In genomic region chr4:137498882-137499583, GRCm38 (mm10) we compare ENCODE assay signal across 14 mouse cellular contexts. TPM values are rescaled to one million over a fixed set of nuclear protein-coding genes. Genes with fewer than 3 reads are reported as not detected.
DNase-seq lines count a peak whose midpoint lies in the region; ATAC-seq lines count a peak whose summit lies in the region.
"Had no signal": no experiment of that assay in that cellular context is flagged by ENCODE, and none has a peak within 500 bp of the region (broad histone marks: within the 10 kb centered on the region; RNA-seq: fewer than 3 reads in every experiment).

No protein-coding gene starts in this region.

- H3K27me3 ChIP-seq in heart, embryonic 11.5 days (ENCODE audit: control insufficient read depth, insufficient read depth, low read length): no peaks in the 10 kb centered on the region
- H3K27me3 ChIP-seq in midbrain, embryonic 10.5 days (ENCODE audit: low read depth, poor library complexity, severe bottlenecking): no peaks in the 10 kb centered on the region
- H3K27me3 ChIP-seq in midbrain, embryonic 13.5 days: no peaks in the 10 kb centered on the region
- H3K27me3 ChIP-seq in intestine, embryonic 16.5 days (replicated peaks; ENCODE audit: control insufficient read depth, insufficient read depth, low read length): no peaks in the 10 kb centered on the region
- no peaks in the 10 kb centered on the region for H3K27me3 ChIP-seq in stomach, embryonic 16.5 days (ENCODE audit: control insufficient read depth, insufficient read depth, low read length)

- WGBS in heart, embryonic 11.5 days (ENCODE audit: insufficient replicate concordance): 76% methylated on average over 9 of the region's 9 CpGs
- WGBS in midbrain, embryonic 10.5 days: 93% methylated on average over 9 of the region's 9 CpGs
- 95% methylated on average over 9 of the region's 9 CpGs for WGBS in midbrain, embryonic 13.5 days
- WGBS in intestine, embryonic 16.5 days: 85% methylated on average over 9 of the region's 9 CpGs
- 78% methylated on average over 9 of the region's 9 CpGs for WGBS in stomach, embryonic 16.5 days

- intact Hi-C loops in heart, postnatal 14 days (cut with DNase I): loop anchor here (5.0 kb wide), 1 partner anchor 37 kb away; no protein-coding TSS in a partner anchor

- H3K9ac ChIP-seq in heart, embryonic 11.5 days (ENCODE audit: low read depth, low read length): peak overlapping the region; percentile 47
- H3K9ac ChIP-seq in midbrain, embryonic 13.5 days (replicated peaks): no peak overlapping the region
- H3K9ac ChIP-seq in intestine, embryonic 16.5 days (ENCODE audit: low read depth, low read length): 0 out of 2 replicates have a peak overlapping the region, but pooled peaks have one; percentile 44
- H3K9ac ChIP-seq in stomach, embryonic 16.5 days (ENCODE audit: low read length): peak overlapping the region; percentile 55; the same call in 1 of the 2 replicates

- H3K27ac ChIP-seq in heart, embryonic 11.5 days (ENCODE audit: low read depth, low read length): peak overlapping the region; percentile 72
- H3K27ac ChIP-seq in midbrain, embryonic 10.5 days (replicated peaks): 0 out of 2 replicates have a peak overlapping the region, but pooled peaks have one; percentile 59
- no peak overlapping the region for H3K27ac ChIP-seq in midbrain, embryonic 13.5 days
- peak overlapping the region; percentile 83 for H3K27ac ChIP-seq in intestine, embryonic 16.5 days (ENCODE audit: low read length)
- peak overlapping the region; percentile 82 for H3K27ac ChIP-seq in stomach, embryonic 16.5 days (ENCODE audit: low read length)

- H3K4me3 ChIP-seq in heart, embryonic 11.5 days (ENCODE audit: low read depth, low read length): no peak overlapping the region
- H3K4me3 ChIP-seq in midbrain, embryonic 10.5 days: no peak overlapping the region
- H3K4me3 ChIP-seq in midbrain, embryonic 13.5 days (replicated peaks): no peak overlapping the region
- H3K4me3 ChIP-seq in intestine, embryonic 16.5 days (ENCODE audit: low read length): no peak overlapping the region
- H3K4me3 ChIP-seq in stomach, embryonic 16.5 days (replicated peaks; ENCODE audit: low read length): no peak overlapping the region

- H3K4me2 ChIP-seq in heart, embryonic 11.5 days: no peak overlapping the region
- no peak overlapping the region for H3K4me2 ChIP-seq in midbrain, embryonic 13.5 days (replicated peaks)
- H3K4me2 ChIP-seq in intestine, embryonic 16.5 days (ENCODE audit: low read depth, low read length): no peak overlapping the region
- H3K4me2 ChIP-seq in stomach, embryonic 16.5 days (ENCODE audit: low read depth, low read length): no peak overlapping the region

- peaks cover 70% of the 10 kb centered on the region for H3K4me1 ChIP-seq in heart, embryonic 11.5 days (ENCODE audit: control insufficient read depth, insufficient read depth, low read length)
- H3K4me1 ChIP-seq in midbrain, embryonic 10.5 days: peaks cover 53% of the 10 kb centered on the region
- H3K4me1 ChIP-seq in midbrain, embryonic 13.5 days (replicated peaks): peaks cover 10% of the 10 kb centered on the region
- peaks cover 65% of the 10 kb centered on the region for H3K4me1 ChIP-seq in intestine, embryonic 16.5 days (ENCODE audit: control insufficient read depth, insufficient read depth, low read length)
- peaks cover 45% of the 10 kb centered on the region for H3K4me1 ChIP-seq in stomach, embryonic 16.5 days (ENCODE audit: control insufficient read depth, insufficient read depth, low read length)

- peaks cover 12% of the 10 kb centered on the region for H3K36me3 ChIP-seq in heart, embryonic 11.5 days (ENCODE audit: control insufficient read depth, insufficient read depth, low read length)
- H3K36me3 ChIP-seq in midbrain, embryonic 10.5 days: peaks cover 29% of the 10 kb centered on the region
- no peaks in the 10 kb centered on the region for H3K36me3 ChIP-seq in midbrain, embryonic 13.5 days
- peaks cover 9% of the 10 kb centered on the region; the same call in 1 of the 2 replicates for H3K36me3 ChIP-seq in intestine, embryonic 16.5 days (ENCODE audit: control insufficient read depth, insufficient read depth, low read length)
- H3K36me3 ChIP-seq in stomach, embryonic 16.5 days (ENCODE audit: control insufficient read depth, insufficient read depth, low read length): no peaks in the 10 kb centered on the region

- no peak for ATAC-seq in heart, embryonic 11.5 days (replicated peaks; ENCODE audit: insufficient number of reproducible peaks, low FRiP score, low TSS enrichment)
- no peak for ATAC-seq in midbrain, embryonic 13.5 days
- ATAC-seq in intestine, embryonic 16.5 days: no peak
- ATAC-seq in stomach, embryonic 16.5 days (ENCODE audit: insufficient read depth, low FRiP score): no peak
- ATAC-seq in megakaryocyte-erythroid progenitor cell, adult 5-6 weeks (replicated peaks; ENCODE audit: low FRiP score, low TSS enrichment, poor library complexity, severe bottlenecking): no peak

- DNase-seq in heart, postnatal 14 days: no peak
- DNase-seq in midbrain, embryonic 10.5 days (ENCODE audit: low spot score): no peak
- no peak for DNase-seq in urinary bladder, postnatal 4 days (ENCODE audit: low spot score in 2 of 2)
- DNase-seq: cerebellum, adult 8-10 months; right cerebral cortex, postnatal 25 days; thymus, adult 2 months had no signal

- no peaks in the 10 kb centered on the region for H3K9me3 ChIP-seq in heart, embryonic 11.5 days (replicated peaks; ENCODE audit: control insufficient read depth, low read length)
- no peaks in the 10 kb centered on the region for H3K9me3 ChIP-seq in midbrain, embryonic 10.5 days (replicated peaks)
- no peaks in the 10 kb centered on the region for H3K9me3 ChIP-seq in midbrain, embryonic 13.5 days
- no peaks in the 10 kb centered on the region for H3K9me3 ChIP-seq in intestine, embryonic 16.5 days (ENCODE audit: control insufficient read depth, low read length)
- H3K9me3 ChIP-seq in stomach, embryonic 16.5 days (replicated peaks; ENCODE audit: control insufficient read depth, low read length): no peaks in the 10 kb centered on the region

RNA-seq across cellular contexts. Expression of gene Hspg2, which starts 30.5 kb away (rescaled TPM):
- polyA plus RNA-seq in heart, embryonic 11.5 days (2014; fragmentation: Nextera tagmentation; extraction: Ambion mirVana): 55.5 and 56.4 TPM in 2 replicates
- 100 to 1,000 TPM; 436 to 447 TPM for total RNA-seq in heart, postnatal 14 days (2021)
- 11.6 and 15.3 TPM in 2 replicates for polyA plus RNA-seq in midbrain, embryonic 10.5 days (2016; fragmentation: Nextera tagmentation; extraction: Ambion mirVana)
- polyA plus RNA-seq in midbrain, embryonic 13.5 days (2015; fragmentation: Nextera tagmentation; extraction: Ambion mirVana): 4.2 and 5.0 TPM in 2 replicates
- 24.5 TPM in 2 replicates for polyA plus RNA-seq in intestine, embryonic 16.5 days (2015; fragmentation: Nextera tagmentation; extraction: Ambion mirVana)
- polyA plus RNA-seq in stomach, embryonic 16.5 days (2015; fragmentation: Nextera tagmentation; extraction: Ambion mirVana): 29.5 and 31.7 TPM in 2 replicates
- 0.22 TPM in 1 of 2 replicates, not detected in the other for total RNA-seq in megakaryocyte-erythroid progenitor cell, adult 5-6 weeks (2014; fragmentation: Nextera tagmentation)
- not detected in 2 replicates for total RNA-seq in megakaryocyte-erythroid progenitor cell, adult 5-6 weeks (2017)

RNA-seq across cellular contexts. Expression of gene 1700013G24Rik, which starts 45.9 kb away (rescaled TPM):
- polyA plus RNA-seq in heart, embryonic 11.5 days (2014; fragmentation: Nextera tagmentation; extraction: Ambion mirVana): not detected in 2 replicates
- not detected for total RNA-seq in heart, postnatal 14 days (2021)
- polyA plus RNA-seq in midbrain, embryonic 10.5 days (2016; fragmentation: Nextera tagmentation; extraction: Ambion mirVana): not detected in 2 replicates
- polyA plus RNA-seq in midbrain, embryonic 13.5 days (2015; fragmentation: Nextera tagmentation; extraction: Ambion mirVana): not detected in 2 replicates
- not detected in 2 replicates for polyA plus RNA-seq in intestine, embryonic 16.5 days (2015; fragmentation: Nextera tagmentation; extraction: Ambion mirVana)
- polyA plus RNA-seq in stomach, embryonic 16.5 days (2015; fragmentation: Nextera tagmentation; extraction: Ambion mirVana): not detected in 2 replicates
- total RNA-seq in megakaryocyte-erythroid progenitor cell, adult 5-6 weeks (2014; fragmentation: Nextera tagmentation): not detected in 2 replicates
- not detected in 2 replicates for total RNA-seq in megakaryocyte-erythroid progenitor cell, adult 5-6 weeks (2017)
- total RNA-seq: adrenal gland, postnatal 25 days; granulocyte monocyte progenitor cell, adult 5-6 weeks; layer of hippocampus, postnatal 10 days had no signal
